ENCODE assay signal across 9 mouse cellular contexts in the genomic region with DNA sequence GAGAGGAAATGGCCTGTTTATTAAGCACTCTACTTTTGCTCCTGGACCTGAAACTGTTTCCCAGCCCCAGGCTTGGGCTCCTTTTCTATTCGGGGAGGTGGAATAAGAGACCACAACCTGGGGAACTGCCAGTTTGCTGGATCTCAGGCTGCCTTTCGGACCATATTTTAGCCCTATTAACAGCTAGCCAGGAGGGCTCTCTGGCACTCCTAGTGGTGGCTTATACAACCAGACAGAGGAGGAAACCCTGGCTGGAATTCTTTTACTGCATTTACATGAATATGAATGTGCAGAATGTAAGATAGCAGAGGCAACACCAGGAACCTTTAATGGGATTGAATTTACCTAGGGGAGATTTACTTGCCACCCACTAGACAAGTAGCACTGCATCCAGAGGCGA.
DNase-seq lines count a peak whose midpoint lies in the region; ATAC-seq and TF ChIP-seq lines count a peak whose summit lies in the region.
"Had no signal": no experiment of that assay in that cellular context is flagged by ENCODE, and none has a peak within 500 bp of the region (broad histone marks: within the 10 kb centered on the region; RNA-seq: fewer than 3 reads in every experiment).

No protein-coding gene starts in this region.

- no peak for DNase-seq in left cerebral cortex, adult 2 months (ENCODE audit: extremely low spot score in 1 of 2, low spot score in 2 of 2)
- DNase-seq in left cerebral cortex, adult 18-20 months (ENCODE audit: low spot score in 2 of 2), result no peak
- DNase-seq in MEL (ENCODE audit: low read depth, low spot score), result peak; percentile 80
- peak; percentile 48 for DNase-seq in c-Kit-positive CD71-positive TER-119-positive erythroid progenitor cells, embryonic 14.5 days (ENCODE audit: low spot score)
- DNase-seq in gastrocnemius, postnatal 10 days, result peak; percentile 52
- no peak for DNase-seq in Muller cell, postnatal 12 days (ENCODE audit: inconsistent ontology term)
- no peak for DNase-seq in frontal cortex, postnatal 14 days (ENCODE audit: low spot score in 2 of 2)

- no peak for TF ChIP-seq EP300 in MEL (IDR thresholded peaks at IDR 0.05; ENCODE audit: low read depth in 1 of 2, low read length in 2 of 2)

- H3K36me3 ChIP-seq in MEL (ENCODE audit: control insufficient read depth in 1 of 2, insufficient read depth in 2 of 2, low read length in 2 of 2), result peaks cover 0 to 28% of the 10 kb centered on the region in 2 experiments; a peak in 2 of 4 replicates
- H3K36me3 ChIP-seq: midbrain, embryonic 12.5 days had no signal

- H3K27ac ChIP-seq in left cerebral cortex, adult 2 months, result no peak overlapping the region
- H3K27ac ChIP-seq in MEL (ENCODE audit: control insufficient read depth, low read depth, low read length), result peak overlapping the region; percentile 83
- H3K27ac ChIP-seq: midbrain, embryonic 12.5 days had no signal

- TF ChIP-seq POLR2A in MEL (IDR thresholded peaks at IDR 0.05; ENCODE audit: control insufficient read depth in 1 of 2, insufficient read depth in 1 of 2, low read depth in 1 of 2, low read length in 2 of 2, poor library complexity in 1 of 2), result no peak

- peak; percentile 48 for TF ChIP-seq RAD21 in MEL (IDR thresholded peaks at IDR 0.05; ENCODE audit: low read depth, low read length)

- intact Hi-C loops in left cerebral cortex, adult 2 months (cut with DNase I), result loop anchor here (5.0 kb wide), 1 partner anchor 84 kb away; a partner anchor contains a TSS

- no peaks in the 10 kb centered on the region for H3K79me2 ChIP-seq in MEL (ENCODE audit: control insufficient read depth, insufficient read depth, low read length, poor library complexity)

- H3K9me3 ChIP-seq in MEL (replicated peaks; ENCODE audit: insufficient read depth, low read length), result no peaks in the 10 kb centered on the region
- H3K9me3 ChIP-seq: midbrain, embryonic 12.5 days had no signal

- peak; percentile 62 for ATAC-seq in megakaryocyte-erythroid progenitor cell, adult 5-6 weeks (replicated peaks; ENCODE audit: low FRiP score, low TSS enrichment, poor library complexity, severe bottlenecking)

- peaks cover 20 to 40% of the 10 kb centered on the region in 2 experiments for H3K4me1 ChIP-seq in MEL (ENCODE audit: control insufficient read depth in 1 of 2, insufficient read depth in 2 of 2, low read length in 2 of 2)
- H3K4me1 ChIP-seq: midbrain, embryonic 12.5 days had no signal

- H3K4me3 ChIP-seq in left cerebral cortex, adult 2 months, result no peak overlapping the region
- no peak overlapping the region for H3K4me3 ChIP-seq in MEL (ENCODE audit: control insufficient read depth in 1 of 2, insufficient read depth in 1 of 2, low read depth in 2 of 2, low read length in 2 of 2)
- H3K4me3 ChIP-seq: midbrain, embryonic 12.5 days had no signal

- no peaks in the 10 kb centered on the region for H3K27me3 ChIP-seq in MEL (ENCODE audit: control insufficient read depth in 1 of 2, insufficient read depth in 2 of 2, low read length in 2 of 2)
- H3K27me3 ChIP-seq: midbrain, embryonic 12.5 days had no signal

- H3K9ac ChIP-seq in MEL (ENCODE audit: control insufficient read depth, low read depth, low read length, poor library complexity, severe bottlenecking), result peak overlapping the region; percentile 34
- H3K9ac ChIP-seq: midbrain, embryonic 12.5 days had no signal

- peak; percentile 65 for TF ChIP-seq CTCF in left cerebral cortex, adult 2 months (IDR thresholded peaks at IDR 0.05)
- TF ChIP-seq CTCF in MEL (IDR thresholded peaks at IDR 0.05 in 2 of 3, conservative IDR thresholded peaks at IDR 0.05 in 1 of 3; ENCODE audit: control insufficient read depth in 1 of 3, insufficient read depth in 1 of 3, low read depth in 2 of 3, low read length in 3 of 3, poor library complexity in 1 of 3, severe bottlenecking in 1 of 3), result peak; percentile 64 to 91 (median 80)

TF ChIP-seq in MEL, 35 proteins besides CTCF, POLR2A, EP300 and RAD21:
- TF ChIP-seq UBTF (IDR thresholded peaks at IDR 0.05; ENCODE audit: borderline replicate concordance, insufficient read depth, low read depth, low read length) (no peak), HCFC1 (IDR thresholded peaks at IDR 0.05; ENCODE audit: low read depth, low read length) (no peak), ZKSCAN1 (IDR thresholded peaks at IDR 0.05; ENCODE audit: low read depth, low read length) (no peak), BHLHE40 (IDR thresholded peaks at IDR 0.05; ENCODE audit: borderline replicate concordance, low read depth, low read length) (no peak), NRF1 (IDR thresholded peaks at IDR 0.05; ENCODE audit: insufficient read depth, low read depth, low read length, poor library complexity, severe bottlenecking) (no peak), MAX (IDR thresholded peaks at IDR 0.05; ENCODE audit: low read length) (no peak), CHD1 (IDR thresholded peaks at IDR 0.05; ENCODE audit: low read depth, low read length) (no peak), TCF12 (IDR thresholded peaks at IDR 0.05; ENCODE audit: low read depth, low read length) (peak; percentile 26; the same call in 1 of the 2 replicates), POLR2AphosphoS2 (IDR thresholded peaks at IDR 0.05; ENCODE audit: low read length) (no peak), NELFE (IDR thresholded peaks at IDR 0.05; ENCODE audit: low read depth, low read length) (no peak), SMC3 (IDR thresholded peaks at IDR 0.05; ENCODE audit: low read depth, low read length) (peak; percentile 41), ELF1 (IDR thresholded peaks at IDR 0.05; ENCODE audit: low read depth, low read length) (no peak), GABPA (IDR thresholded peaks at IDR 0.05; ENCODE audit: low read depth, low read length) (no peak), USF2 (IDR thresholded peaks at IDR 0.05; ENCODE audit: borderline replicate concordance in 1 of 2, insufficient read depth in 1 of 2, low read depth in 1 of 2, low read length in 2 of 2) (no peak)

Comparison
In these comparisons a context has a peak if more than half of its experiments do, and no peak if none do; other contexts are left out.
1. DNase-seq: peak in MEL (single experiment), c-Kit-positive CD71-positive TER-119-positive erythroid progenitor cells, embryonic 14.5 days (single experiment) and gastrocnemius, postnatal 10 days (single experiment); none in left cerebral cortex, adult 2 months (0 of 2), left cerebral cortex, adult 18-20 months (0 of 2), Muller cell, postnatal 12 days (single experiment) and frontal cortex, postnatal 14 days (0 of 2).